Mouse (Mus musculus): ENCODE results near the gene Ifna2.

DNA sequence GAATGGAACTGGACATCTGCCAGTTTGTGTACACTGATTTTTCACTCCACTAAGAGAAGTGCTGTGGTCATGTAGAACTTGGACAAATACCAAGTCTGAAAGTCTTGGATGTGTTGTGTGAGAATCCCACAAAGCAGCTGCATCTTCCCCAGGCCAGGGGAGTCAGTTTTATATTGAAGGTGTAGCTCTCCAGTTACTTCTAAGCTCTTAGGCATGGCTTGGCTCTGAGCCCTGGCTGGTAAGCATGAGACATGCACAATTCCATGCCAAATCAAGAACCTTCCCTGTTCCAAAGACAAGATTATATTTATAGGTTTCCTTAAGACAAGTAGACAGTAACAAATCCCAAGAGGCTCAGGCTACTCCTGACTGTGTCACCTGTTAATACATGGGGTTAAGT is 31.3 kb upstream of the Ifna2 start:
- TF ChIP-seq FLI1 (IDR thresholded peaks at IDR 0.05; ENCODE audit: low read length) (no peak), GATA1 (IDR thresholded peaks at IDR 0.05; ENCODE audit: borderline replicate concordance, low read length) (no peak)
